Mouse (Mus musculus): ENCODE data around the gene Rnf183. TPM values are rescaled to one million over a fixed set of nuclear protein-coding genes. Genes with fewer than 3 reads are reported as not detected.
"Not testable (repeated sequence)": the region's sequence is repeated elsewhere in the genome, so short reads cannot be mapped to it uniquely, and the experiment has no call there.

Rnf183 gene
- 4.2 and 4.3 TPM in 2 replicates for polyA plus RNA-seq (2012; rRNA removed)

DNA sequence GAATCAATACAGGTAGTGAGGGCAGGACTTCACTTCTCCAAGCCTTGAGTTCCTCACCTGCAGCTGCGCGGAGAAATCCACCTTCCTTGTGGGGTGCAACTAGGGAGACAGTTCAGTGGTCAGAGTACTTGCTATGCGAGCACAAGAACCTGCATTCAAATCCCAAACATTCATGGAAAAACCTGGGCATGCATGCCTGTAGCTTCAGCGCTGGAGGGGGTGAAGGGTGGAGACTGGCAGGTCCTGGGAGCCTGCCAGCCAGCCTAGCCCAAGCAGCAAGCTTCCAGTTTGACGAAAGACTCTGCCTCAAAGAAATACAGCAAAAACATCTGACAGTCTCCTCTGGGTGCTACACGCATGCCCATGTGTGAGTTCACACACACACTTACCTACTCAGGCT is at the start of gene Rnf183:
Rnf183 (minus strand) TSS at position 172 of the 400 bp plus-strand sequence.
- H3K36me3 ChIP-seq (ENCODE audit: control insufficient read depth, insufficient read depth, low read length): no peaks in the 10 kb centered on the region
- no peaks in the 10 kb centered on the region for H3K27me3 ChIP-seq (ENCODE audit: control insufficient read depth, insufficient read depth, low read length)
- H3K4me1 ChIP-seq (ENCODE audit: control insufficient read depth, insufficient read depth, low read length): no peaks in the 10 kb centered on the region
- no peak within 1 kb of the TSS for H3K4me3 ChIP-seq (ENCODE audit: control insufficient read depth, low read depth, low read length)
- H3K27ac ChIP-seq (ENCODE audit: control insufficient read depth, insufficient read depth, low read depth, low read length): no peak within 1 kb of the TSS
- no peak for TF ChIP-seq POLR2A (IDR thresholded peaks at IDR 0.05; ENCODE audit: control insufficient read depth, low read depth, low read length)
- TF ChIP-seq CTCF (IDR thresholded peaks at IDR 0.05; ENCODE audit: control insufficient read depth, insufficient read depth, insufficient replicate concordance, low read depth, low read length): no peak

DNA sequence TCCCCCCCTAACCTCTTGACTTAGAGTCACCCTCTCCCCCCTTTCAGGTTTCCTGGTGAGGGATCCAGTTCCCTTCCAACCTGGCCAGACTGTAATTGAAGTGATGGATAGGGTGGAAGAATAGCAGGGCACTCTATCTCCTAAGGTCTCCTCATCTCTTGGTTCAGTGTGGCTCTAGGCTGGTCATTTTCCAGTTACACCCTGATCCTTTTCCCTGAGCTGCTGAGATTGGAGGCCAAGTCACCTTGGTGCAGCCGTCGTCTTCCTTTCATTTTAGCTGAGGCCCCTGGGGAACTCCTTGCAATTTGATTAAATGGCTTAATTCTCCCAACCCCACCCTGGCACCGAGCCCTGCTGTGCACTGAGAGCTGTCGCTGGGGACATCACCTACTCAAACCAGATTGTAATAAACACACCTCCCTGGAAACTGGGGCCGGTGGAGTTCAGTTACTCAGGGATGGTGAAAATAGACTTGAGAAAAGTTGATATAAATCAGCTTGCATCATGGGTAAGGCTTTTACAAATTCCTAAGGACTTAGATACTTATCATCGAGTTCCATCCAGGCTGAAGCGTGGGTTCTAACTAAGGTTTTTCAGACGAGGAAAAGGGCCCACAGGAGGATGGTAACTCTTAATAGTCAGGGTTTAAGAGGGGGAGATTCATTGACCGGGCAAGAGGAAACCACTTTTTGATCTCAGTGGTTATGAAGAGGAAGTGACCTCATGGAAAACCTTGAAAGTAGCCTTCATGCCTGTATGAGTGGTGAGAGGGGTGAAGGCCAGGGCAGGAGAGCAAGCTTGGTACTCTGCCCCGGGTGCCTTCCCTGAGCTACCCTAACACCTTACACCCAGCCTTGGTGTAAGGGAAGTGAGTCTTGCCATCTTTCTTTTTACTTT is 45.9 kb upstream of the Rnf183 start:
- TF ChIP-seq CTCF (IDR thresholded peaks at IDR 0.05; ENCODE audit: control insufficient read depth, insufficient read depth, insufficient replicate concordance, low read depth, low read length) (no peak), POLR2A (IDR thresholded peaks at IDR 0.05; ENCODE audit: control insufficient read depth, low read depth, low read length) (no peak)
- peak overlapping the region; percentile 67 for H3K4me3 ChIP-seq (ENCODE audit: control insufficient read depth, low read depth, low read length)
- no peaks in the 10 kb centered on the region for H3K27me3 ChIP-seq (ENCODE audit: control insufficient read depth, insufficient read depth, low read length)
- peaks cover 8% of the 10 kb centered on the region for H3K4me1 ChIP-seq (ENCODE audit: control insufficient read depth, insufficient read depth, low read length)
- H3K27ac ChIP-seq (ENCODE audit: control insufficient read depth, insufficient read depth, low read depth, low read length): no peak overlapping the region
- H3K36me3 ChIP-seq (ENCODE audit: control insufficient read depth, insufficient read depth, low read length): no peaks in the 10 kb centered on the region; the same call in 1 of the 2 replicates

DNA sequence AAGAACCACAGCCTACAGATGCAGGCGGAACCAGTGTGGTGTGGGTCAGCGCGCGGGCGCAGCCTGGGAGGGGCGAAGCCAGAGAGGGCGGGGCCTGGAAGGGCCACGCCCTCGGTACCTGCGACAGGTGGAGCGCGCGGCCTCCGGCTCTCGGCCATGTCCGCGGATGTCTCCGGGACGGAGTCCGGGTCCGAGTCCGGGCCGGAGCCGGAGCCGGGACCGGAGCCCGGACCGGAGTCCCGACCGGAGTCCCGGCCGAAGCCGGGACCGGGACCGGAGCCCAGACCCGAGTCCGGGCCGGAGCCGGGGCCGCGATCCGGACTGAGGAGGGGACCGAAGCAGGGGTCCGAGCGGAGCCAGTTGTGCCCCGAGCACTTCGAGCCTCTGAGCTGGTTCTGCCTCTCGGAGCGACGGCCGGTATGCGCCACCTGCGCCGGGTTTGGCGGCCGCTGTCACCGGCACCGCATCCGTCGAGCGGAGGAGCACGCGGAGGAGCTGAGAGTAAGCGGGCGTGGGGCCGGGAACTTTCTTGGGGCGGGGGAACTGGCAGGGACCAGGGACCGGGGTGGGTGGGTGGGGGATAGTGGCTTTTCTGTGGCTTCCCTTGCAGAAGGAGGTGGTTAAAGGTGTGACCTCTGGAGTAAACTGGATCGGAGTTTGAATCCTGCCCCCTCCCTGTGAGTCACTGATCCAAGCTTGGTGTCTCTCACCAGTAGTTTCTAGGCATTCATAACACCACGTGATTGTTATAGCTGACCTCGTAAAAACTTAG is 45.1 kb upstream of the Rnf183 start, which contains the start of gene Bspry:
Bspry (plus strand) TSS at position 117 of the 772 bp plus-strand sequence.
- peaks cover 8% of the 10 kb centered on the region for H3K4me1 ChIP-seq (ENCODE audit: control insufficient read depth, insufficient read depth, low read length)
- peak within 1 kb of the TSS; percentile 87 for H3K4me3 ChIP-seq (ENCODE audit: control insufficient read depth, low read depth, low read length)
- no peaks in the 10 kb centered on the region; the same call in 1 of the 2 replicates for H3K36me3 ChIP-seq (ENCODE audit: control insufficient read depth, insufficient read depth, low read length)
- peak within 1 kb of the TSS; percentile 32; the same call in 1 of the 2 replicates for H3K27ac ChIP-seq (ENCODE audit: control insufficient read depth, insufficient read depth, low read depth, low read length)
- TF ChIP-seq POLR2A (IDR thresholded peaks at IDR 0.05; ENCODE audit: control insufficient read depth, low read depth, low read length): peak; percentile 63
- no peak for TF ChIP-seq CTCF (IDR thresholded peaks at IDR 0.05; ENCODE audit: control insufficient read depth, insufficient read depth, insufficient replicate concordance, low read depth, low read length)
- no peaks in the 10 kb centered on the region for H3K27me3 ChIP-seq (ENCODE audit: control insufficient read depth, insufficient read depth, low read length)

DNA sequence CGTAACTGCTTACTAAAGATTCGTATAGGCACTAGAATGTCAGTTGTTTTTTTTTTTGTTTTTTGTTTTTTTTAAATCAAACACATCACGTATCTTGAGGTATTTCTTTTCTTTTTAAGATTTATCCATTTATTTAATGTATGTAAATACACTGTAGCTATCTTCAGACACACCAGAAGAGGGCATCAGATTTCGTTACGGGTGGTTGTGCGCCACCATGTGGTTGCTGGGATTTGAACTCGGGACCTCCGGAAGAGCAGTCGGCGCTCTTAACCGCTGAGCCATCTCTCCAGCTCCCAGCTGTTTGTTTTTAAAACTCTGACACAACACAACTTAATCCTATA is 44.5 kb upstream of the Rnf183 start:
- not testable (repeated sequence) for H3K36me3 ChIP-seq (ENCODE audit: control insufficient read depth, insufficient read depth, low read length); H3K27ac ChIP-seq (ENCODE audit: control insufficient read depth, insufficient read depth, low read depth, low read length); H3K27me3 ChIP-seq (ENCODE audit: control insufficient read depth, insufficient read depth, low read length); H3K4me1 ChIP-seq (ENCODE audit: control insufficient read depth, insufficient read depth, low read length)
- TF ChIP-seq CTCF (IDR thresholded peaks at IDR 0.05; ENCODE audit: control insufficient read depth, insufficient read depth, insufficient replicate concordance, low read depth, low read length): 0 out of 2 replicates have a peak, but pooled peaks have one; percentile 3
- peak overlapping the region; percentile 87 for H3K4me3 ChIP-seq (ENCODE audit: control insufficient read depth, low read depth, low read length)

DNA sequence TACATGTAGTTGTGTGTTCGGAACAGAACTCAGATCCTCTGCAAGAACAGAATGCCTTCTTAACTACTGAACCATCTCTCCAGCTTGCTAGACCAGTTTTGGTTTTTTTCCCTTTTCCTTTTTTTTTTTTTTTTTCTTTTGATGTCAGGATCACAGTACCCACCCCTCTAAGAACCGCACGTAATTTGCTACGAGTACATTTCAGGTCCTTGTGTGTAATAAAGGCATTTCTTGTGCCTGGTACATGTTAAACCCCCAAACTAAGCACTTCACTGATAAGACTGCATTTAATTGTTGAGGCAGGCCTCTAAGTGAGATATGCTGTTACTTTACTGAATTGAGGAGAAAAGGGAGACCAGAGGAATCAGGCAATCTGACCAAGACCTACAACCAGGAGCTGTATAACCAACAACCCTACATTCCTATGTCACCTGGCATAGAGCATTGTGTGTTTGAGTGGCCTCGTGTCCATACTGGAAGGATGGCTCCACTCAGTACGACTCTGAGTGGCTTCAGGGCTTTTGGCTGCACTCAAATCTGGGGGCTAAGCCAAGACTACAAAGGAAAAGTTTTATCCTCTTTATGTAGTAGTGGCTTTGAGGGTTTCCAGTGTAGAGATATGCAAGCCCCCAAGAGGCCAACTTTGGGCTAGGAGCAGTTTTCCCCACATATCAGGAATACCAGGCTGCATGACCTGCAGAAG is 42.6 kb upstream of the Rnf183 start:
- Histone ChIP-seq H3K4me1 (ENCODE audit: control insufficient read depth, insufficient read depth, low read length) (peaks cover 8% of the 10 kb centered on the region), H3K27ac (ENCODE audit: control insufficient read depth, insufficient read depth, low read depth, low read length) (no peak overlapping the region), H3K27me3 (ENCODE audit: control insufficient read depth, insufficient read depth, low read length) (no peaks in the 10 kb centered on the region), H3K36me3 (ENCODE audit: control insufficient read depth, insufficient read depth, low read length) (no peaks in the 10 kb centered on the region), H3K4me3 (ENCODE audit: control insufficient read depth, low read depth, low read length) (no peak overlapping the region)
- no peak for TF ChIP-seq POLR2A (IDR thresholded peaks at IDR 0.05; ENCODE audit: control insufficient read depth, low read depth, low read length)
- TF ChIP-seq CTCF (IDR thresholded peaks at IDR 0.05; ENCODE audit: control insufficient read depth, insufficient read depth, insufficient replicate concordance, low read depth, low read length): no peak

DNA sequence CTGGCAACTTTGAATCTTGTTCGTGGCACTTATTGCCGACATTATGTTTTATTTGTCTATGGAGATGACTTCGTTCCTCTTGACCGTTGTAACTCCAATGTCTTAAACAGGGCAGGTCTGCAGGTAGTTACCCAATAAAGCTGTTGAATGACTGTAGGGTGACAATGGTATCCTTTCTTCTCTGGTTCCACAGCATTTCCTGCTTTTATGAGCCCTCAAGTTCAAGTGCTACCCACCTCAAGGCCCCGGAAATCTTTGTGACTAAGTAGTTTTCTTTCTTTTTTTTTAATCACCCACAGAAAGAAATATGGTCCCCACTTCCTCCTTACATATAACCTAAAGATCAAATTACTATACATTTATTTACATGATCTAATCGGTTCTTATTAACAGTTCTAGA is 40.7 kb upstream of the Rnf183 start:
- no peaks in the 10 kb centered on the region for H3K27me3 ChIP-seq (ENCODE audit: control insufficient read depth, insufficient read depth, low read length)

More for the DNA sequence above, 40.7 kb upstream of the Rnf183 start:
- Histone ChIP-seq H3K4me1 (ENCODE audit: control insufficient read depth, insufficient read depth, low read length) (peaks cover 7% of the 10 kb centered on the region), H3K36me3 (ENCODE audit: control insufficient read depth, insufficient read depth, low read length) (no peaks in the 10 kb centered on the region), H3K27ac (ENCODE audit: control insufficient read depth, insufficient read depth, low read depth, low read length) (no peak overlapping the region), H3K4me3 (ENCODE audit: control insufficient read depth, low read depth, low read length) (no peak overlapping the region)
- no peak for TF ChIP-seq CTCF (IDR thresholded peaks at IDR 0.05; ENCODE audit: control insufficient read depth, insufficient read depth, insufficient replicate concordance, low read depth, low read length)
- no peak for TF ChIP-seq POLR2A (IDR thresholded peaks at IDR 0.05; ENCODE audit: control insufficient read depth, low read depth, low read length)

Measured in testis, adult 2 months (tissue).